Mouse (Mus musculus) G1E (cell line): ENCODE results near the gene Rb1. TPM values are rescaled to one million over a fixed set of nuclear protein-coding genes. Genes with fewer than 3 reads are reported as not detected.

Experiments used
- ATAC-seq: 2 replicates; pipeline ENCODE4 v1.8.0; 2016; ENCODE audit warnings: mild to moderate bottlenecking; ENCODE audit not compliant: insufficient number of reproducible peaks, poor library complexity, low FRiP score, severe bottlenecking; ENCODE audit errors: extremely low read depth
- DNase-seq: peaks from one replicate; pipeline ENCODE4 v3.0.0; 2012; ENCODE audit warnings: low spot score
- H3K27me3 ChIP-seq: 2 replicates; pipeline ENCODE4 v1.6.1; 2012; ENCODE audit warnings: mild to moderate bottlenecking, low read length, inconsistent platforms; ENCODE audit not compliant: insufficient read depth
- H3K36me3 ChIP-seq: replicated peaks from 2 replicates; pipeline ENCODE3; 2012; ENCODE audit warnings: mild to moderate bottlenecking, inconsistent platforms
- H3K4me1 ChIP-seq: 2 replicates; pipeline ENCODE4 v1.6.1; 2012; ENCODE audit warnings: low read depth, low read length, inconsistent platforms, mixed read lengths; ENCODE audit not compliant: insufficient read depth
- H3K4me3 ChIP-seq: 2 replicates; pipeline ENCODE4 v1.5.1; 2012; ENCODE audit warnings: low read depth, mild to moderate bottlenecking, inconsistent platforms, low read length, moderate library complexity, mixed read lengths
- H3K9me3 ChIP-seq: replicated peaks from 2 replicates; pipeline ENCODE4 v1.6.1; 2012; ENCODE audit warnings: inconsistent platforms
- CTCF ChIP-seq: IDR thresholded peaks from 2 replicates; pipeline ENCODE4 v1.5.1; 2012; ENCODE audit warnings: low read depth, low read length, inconsistent platforms, mixed read lengths
- GATA1 ChIP-seq: IDR thresholded peaks from 2 replicates; pipeline ENCODE4 v1.6.1; 2012; ENCODE audit warnings: borderline replicate concordance, low read length, inconsistent platforms, mixed read lengths
- GATA2 ChIP-seq: IDR thresholded peaks from 2 replicates; pipeline ENCODE4 v1.6.1; 2012; ENCODE audit warnings: low read depth, low read length, inconsistent platforms, borderline replicate concordance
- POLR2AphosphoS5 ChIP-seq: IDR thresholded peaks from 2 replicates; pipeline ENCODE4 v1.6.1; 2012; ENCODE audit warnings: low read depth, low read length, inconsistent platforms; ENCODE audit not compliant: insufficient replicate concordance
- TAL1 ChIP-seq: conservative IDR thresholded peaks from 2 replicates; pipeline ENCODE4 v1.6.1; 2012; ENCODE audit warnings: low read depth, low read length, inconsistent platforms, mixed read lengths
- polyA plus RNA-seq: library from polyadenylated mRNA; stranded (reverse); fragments of >175 nt; gene quantifications from 2 replicates; pipeline ENCODE4 v1.2.3, GENCODE M21; 2012
- total RNA-seq, 2 experiments: library from RNA; stranded (forward) in 1 of 2; stranded (reverse) in 1 of 2; fragments of 200-1000 nt in 1 of 2; fragments of >200 nt in 1 of 2; fragmentation: Nextera tagmentation in 1 of 2; gene quantifications; 2 replicates each; pipeline ENCODE4 v1.2.3; 2014 to 2017

The Rb1 gene
- total RNA-seq (2014; fragmentation: Nextera tagmentation) (390 and 393 TPM in 2 replicates), total RNA-seq (2017) (57.4 and 64.9 TPM in 2 replicates), polyA plus RNA-seq (10.1 and 11.6 TPM in 2 replicates)

DNA sequence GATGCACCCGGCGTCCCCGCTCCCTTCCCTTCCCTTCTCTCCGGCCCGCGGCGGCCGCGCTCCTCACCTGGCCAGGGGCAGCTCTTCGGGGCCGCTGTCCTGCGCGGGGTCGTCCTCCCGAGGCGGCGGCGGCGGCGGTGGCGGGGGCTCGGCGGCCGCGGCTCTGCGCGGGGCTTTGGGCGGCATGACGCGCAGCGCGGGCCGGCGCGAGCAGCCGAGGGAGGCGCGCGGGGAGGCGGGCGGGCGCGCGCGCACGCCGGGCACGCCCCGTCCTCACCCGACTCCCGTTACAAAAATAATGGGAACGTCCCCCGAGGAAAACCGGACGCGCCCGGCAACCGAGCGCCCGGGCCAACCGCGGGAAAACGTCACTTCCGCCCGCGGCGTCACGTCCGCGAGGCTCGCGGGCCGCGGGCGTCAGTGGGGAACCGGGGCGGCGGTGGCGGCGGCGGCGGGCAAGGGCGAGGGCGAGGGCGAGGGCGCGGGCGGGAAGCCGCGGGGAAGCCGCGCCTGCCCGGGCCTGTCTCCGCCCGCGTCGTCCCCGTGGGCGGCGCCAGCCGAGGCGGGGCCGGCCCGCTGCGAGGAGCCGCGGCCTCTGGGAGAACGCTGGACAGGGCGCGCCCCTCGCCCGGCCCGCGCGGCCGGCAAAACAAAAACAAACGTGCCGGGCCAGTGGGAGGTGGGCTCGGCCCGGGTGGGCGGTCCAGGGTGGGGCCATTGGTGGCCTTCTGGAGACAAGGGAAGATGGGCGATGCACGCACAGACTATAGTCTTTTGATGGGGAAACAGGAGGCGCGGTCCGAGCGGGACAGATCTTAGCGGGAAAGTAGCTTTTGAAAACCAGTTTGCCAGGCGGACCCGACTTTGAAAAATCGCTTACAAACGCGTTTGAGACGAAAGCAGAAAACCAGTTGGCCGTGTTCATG is at the start of gene Rb1:
Gene Rb1 (minus strand): TSS at position 367 of the 926 bp plus-strand sequence.
- DNase-seq (peak; percentile 70), ATAC-seq (peak; percentile 24; the same call in 1 of the 2 replicates)
- H3K27me3 ChIP-seq: no peaks in the 10 kb centered on the region
- peaks cover 12% of the 10 kb centered on the region for H3K36me3 ChIP-seq
- TF ChIP-seq CTCF (no peak), GATA1 (no peak), GATA2 (no peak), POLR2AphosphoS5 (no peak)
- peak within 1 kb of the TSS; percentile 87 for H3K4me3 ChIP-seq
- no peaks in the 10 kb centered on the region for H3K9me3 ChIP-seq
- peaks cover 40% of the 10 kb centered on the region for H3K4me1 ChIP-seq

DNA sequence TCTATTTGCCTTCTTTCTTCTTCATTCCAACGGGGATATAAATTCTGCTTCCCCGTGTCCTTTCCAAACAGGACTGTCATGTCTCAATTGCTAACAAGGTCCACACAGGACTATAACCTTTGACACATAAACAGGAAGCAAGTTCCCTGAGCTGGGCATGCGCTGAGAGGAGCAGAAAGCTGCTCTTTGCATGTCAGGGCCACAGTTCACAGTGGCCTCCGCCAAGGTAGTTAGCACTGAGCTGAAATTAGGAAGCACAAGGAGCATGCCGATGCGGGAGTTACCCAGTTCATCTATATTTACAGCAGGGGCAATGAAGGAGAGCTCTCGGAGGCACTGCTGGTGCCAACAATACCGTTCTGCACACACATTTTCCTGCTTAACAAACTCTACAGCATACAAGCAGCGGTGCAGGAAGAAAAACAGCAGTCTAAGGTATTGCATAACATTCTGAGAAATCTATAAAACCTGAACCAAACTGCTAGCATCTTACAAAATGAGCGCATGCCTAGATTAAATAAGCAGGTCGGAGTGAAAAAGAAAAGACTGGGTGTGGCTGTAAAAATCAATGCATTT is 48.8 kb upstream of the Rb1 start:
- Histone ChIP-seq H3K36me3 (peaks cover 77% of the 10 kb centered on the region), H3K9me3 (no peaks in the 10 kb centered on the region), H3K27me3 (no peaks in the 10 kb centered on the region), H3K4me3 (no peak overlapping the region), H3K4me1 (peaks cover 80% of the 10 kb centered on the region)
- DNase-seq: no peak
- no peak for ATAC-seq
- TF ChIP-seq POLR2AphosphoS5 (no peak), GATA2 (no peak), TAL1 (no peak), CTCF (no peak), GATA1 (no peak)

DNA sequence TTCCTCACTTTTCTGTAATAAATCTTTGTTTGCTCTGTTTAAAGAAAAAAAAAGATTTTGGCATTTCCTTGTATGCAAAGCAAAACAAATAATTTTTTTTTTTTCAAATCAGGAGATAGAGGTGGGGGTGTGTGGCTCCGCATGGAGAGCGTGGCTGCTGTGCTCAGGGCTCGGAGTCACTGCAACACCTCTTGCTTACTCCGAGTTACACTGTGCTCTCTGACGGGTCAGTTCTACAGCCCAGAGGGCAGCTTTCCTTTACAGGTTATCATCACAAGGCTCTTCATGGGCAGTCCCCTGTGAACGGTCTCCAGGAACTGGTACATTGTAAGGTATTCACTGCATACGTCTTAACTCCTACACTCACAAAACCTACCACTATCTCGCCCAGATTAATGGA is 48.0 kb upstream of the Rb1 start:
- H3K4me3 ChIP-seq: no peak overlapping the region
- H3K4me1 ChIP-seq: peaks cover 82% of the 10 kb centered on the region
- DNase-seq (no peak), ATAC-seq (no peak)
- no peaks in the 10 kb centered on the region for H3K27me3 ChIP-seq
- H3K9me3 ChIP-seq: no peaks in the 10 kb centered on the region
- no peak for TF ChIP-seq POLR2AphosphoS5
- no peak for TF ChIP-seq GATA1
- TF ChIP-seq TAL1: no peak
- H3K36me3 ChIP-seq: peaks cover 80% of the 10 kb centered on the region

DNA sequence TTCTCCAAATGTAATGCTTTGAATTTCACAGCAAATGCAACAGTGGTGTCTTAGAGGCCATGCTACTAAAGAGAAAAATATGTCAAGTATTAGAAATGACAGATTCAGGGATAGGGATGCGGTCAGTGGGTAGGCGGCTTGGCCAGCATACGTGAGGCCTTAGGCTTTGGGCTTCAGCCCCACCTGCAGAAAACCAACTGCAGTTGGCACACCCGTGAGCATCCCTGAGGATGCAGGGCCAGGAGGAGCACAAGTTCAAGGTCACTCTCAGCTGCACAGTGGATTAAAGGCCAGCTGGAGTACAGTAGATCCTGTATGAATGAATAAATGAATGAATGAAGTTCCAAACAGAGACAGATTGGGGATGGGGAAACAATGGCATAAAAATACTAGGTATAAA is 47.4 kb upstream of the Rb1 start:
- Histone ChIP-seq H3K9me3 (no peaks in the 10 kb centered on the region), H3K4me1 (peaks cover 82% of the 10 kb centered on the region), H3K27me3 (no peaks in the 10 kb centered on the region), H3K4me3 (no peak overlapping the region), H3K36me3 (peaks cover 80% of the 10 kb centered on the region)
- no peak for DNase-seq
- ATAC-seq: no peak
- TF ChIP-seq TAL1: no peak
- TF ChIP-seq GATA1: no peak
- no peak for TF ChIP-seq GATA2
- no peak for TF ChIP-seq CTCF
- no peak for TF ChIP-seq POLR2AphosphoS5

GRCm38 (mm10) chr14:73371577-73371976 is 46.0 kb upstream of the Rb1 start:
- TF ChIP-seq CTCF (no peak), POLR2AphosphoS5 (no peak), GATA1 (no peak), TAL1 (no peak), GATA2 (no peak)

GRCm38 (mm10) chr14:73370695-73371372 is 45.2 kb upstream of the Rb1 start:
- Histone ChIP-seq H3K36me3 (peaks cover 87% of the 10 kb centered on the region), H3K9me3 (no peaks in the 10 kb centered on the region), H3K27me3 (no peaks in the 10 kb centered on the region), H3K4me3 (peak overlapping the region; percentile 60; the same call in 1 of the 2 replicates), H3K4me1 (peaks cover 66% of the 10 kb centered on the region)
- peak; percentile 76 for ATAC-seq
- peak; percentile 63 for DNase-seq
- no peak for TF ChIP-seq GATA2
- TF ChIP-seq GATA1: no peak
- no peak for TF ChIP-seq POLR2AphosphoS5
- TF ChIP-seq TAL1: no peak
- no peak for TF ChIP-seq CTCF

More at GRCm38 (mm10) chr14:73371577-73371976, 46.0 kb upstream of the Rb1 start:
- DNase-seq: no peak
- H3K4me3 ChIP-seq: no peak overlapping the region; the same call in 1 of the 2 replicates
- peaks cover 69% of the 10 kb centered on the region for H3K4me1 ChIP-seq
- ATAC-seq: no peak
- H3K9me3 ChIP-seq: no peaks in the 10 kb centered on the region
- peaks cover 82% of the 10 kb centered on the region for H3K36me3 ChIP-seq
- no peaks in the 10 kb centered on the region for H3K27me3 ChIP-seq
